Mouse (Mus musculus) stomach, embryonic 15.5 days (tissue): ENCODE results near the gene Vmn1r118. TPM values are rescaled to one million over a fixed set of nuclear protein-coding genes. Genes with fewer than 3 reads are reported as not detected.
"Not testable (repeated sequence)": the region's sequence is repeated elsewhere in the genome, so short reads cannot be mapped to it uniquely, and the experiment has no call there.

Experiments
- ATAC-seq: fragments of 200-750 bp; cut with Nextera tagmentation; 2 replicates; pipeline ENCODE4 v1.8.0; 2017; ENCODE audit warnings: low read depth, moderate number of reproducible peaks, moderate TSS enrichment; ENCODE audit not compliant: insufficient read depth, low FRiP score
- H3K27ac ChIP-seq: fragments of 300-500 bp; sonication (generic); 2 replicates; pipeline ENCODE4 v1.5.1; 2015; ENCODE audit warnings: mild to moderate bottlenecking, inconsistent platforms
- H3K27me3 ChIP-seq: fragments of 300-500 bp; sonication (generic); replicated peaks from 2 replicates; pipeline ENCODE4 v1.6.1; 2015; ENCODE audit warnings: inconsistent platforms
- H3K36me3 ChIP-seq: fragments of 300-500 bp; sonication (generic); 2 replicates; pipeline ENCODE4 v1.6.1; 2015; ENCODE audit warnings: inconsistent platforms
- H3K4me1 ChIP-seq: fragments of 300-500 bp; sonication (generic); 2 replicates; pipeline ENCODE4 v1.6.1; 2015; ENCODE audit warnings: inconsistent platforms
- H3K4me2 ChIP-seq: fragments of 300-500 bp; sonication (generic); 2 replicates; pipeline ENCODE4 v1.6.1; 2015; ENCODE audit warnings: mild to moderate bottlenecking, inconsistent platforms
- H3K4me3 ChIP-seq: fragments of 300-500 bp; sonication (generic); replicated peaks from 2 replicates; pipeline ENCODE4 v1.5.1; 2015; ENCODE audit warnings: inconsistent platforms
- H3K9ac ChIP-seq: fragments of 300-500 bp; sonication (generic); 2 replicates; pipeline ENCODE4 v1.6.1; 2015; ENCODE audit warnings: inconsistent platforms
- H3K9me3 ChIP-seq: fragments of 300-500 bp; sonication (generic); 2 replicates; pipeline ENCODE4 v1.6.1; 2016; ENCODE audit warnings: inconsistent platforms
- WGBS: fragments of 180-500 bp; shearing (Covaris S2); methylation state at CpG from one replicate; pipeline ENCODE4 v1.1.7; 2015; 5-methylcytosine and 5-hydroxymethylcytosine counted together
- polyA plus RNA-seq: library from polyadenylated mRNA; unstranded; fragments of >200 nt; fragmentation: Nextera tagmentation; extraction: Ambion mirVana; gene quantifications from 2 replicates; pipeline ENCODE4 v1.2.1, GENCODE M21; 2015

The Vmn1r118 gene
- polyA plus RNA-seq: not detected in 2 replicates

DNA sequence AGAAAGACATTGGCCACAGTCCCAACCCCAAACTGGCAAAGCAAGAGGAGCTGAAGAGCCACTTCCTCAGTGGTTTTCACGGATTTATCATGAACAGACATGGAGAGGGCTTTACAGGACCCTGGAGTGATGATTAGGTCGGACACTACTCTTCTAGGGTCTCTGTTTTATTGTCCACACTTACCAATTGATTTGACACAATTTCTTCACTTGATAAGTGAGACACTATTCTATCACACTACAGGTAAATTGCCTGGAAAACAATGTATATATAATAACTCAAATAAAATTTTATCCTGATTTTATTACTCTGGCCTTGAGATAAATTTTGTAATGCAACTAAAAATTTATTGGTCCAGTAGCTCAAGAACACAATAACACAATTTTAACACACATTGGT, at the start of gene Vmn1r118:
Vmn1r118 (minus strand) TSS at position 101 of the 400 bp plus-strand sequence.
- not testable (repeated sequence) for H3K27ac ChIP-seq, H3K4me3 ChIP-seq, H3K9ac ChIP-seq, ATAC-seq, H3K27me3 ChIP-seq, H3K36me3 ChIP-seq, H3K4me2 ChIP-seq, H3K9me3 ChIP-seq, H3K4me1 ChIP-seq
- WGBS: no CpG with 5 or more reads among the region's 2 CpGs

DNA sequence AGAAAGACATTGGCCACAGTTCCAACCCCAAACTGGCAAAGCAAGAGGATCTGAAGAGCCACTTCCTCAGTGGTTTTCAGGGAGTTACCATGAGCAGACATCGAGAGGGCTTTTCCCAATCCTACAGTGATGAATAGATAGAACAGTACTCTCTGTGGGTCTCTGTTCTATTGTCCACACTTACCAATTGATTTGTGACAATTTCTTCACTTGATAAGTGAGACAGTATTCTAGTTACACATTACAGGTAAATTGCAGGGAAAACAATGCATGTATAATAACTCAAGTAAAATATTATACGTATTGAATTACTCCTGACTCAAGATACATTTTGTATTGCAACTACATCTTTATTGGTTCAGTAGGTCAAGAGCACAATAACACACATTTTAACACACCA, 28.1 kb downstream of the Vmn1r118 start, which contains the start of gene Vmn1r117:
Vmn1r117 (minus strand) TSS at position 101 of the 400 bp plus-strand sequence.
- WGBS: no CpG with 5 or more reads among the region's 2 CpGs
- not testable (repeated sequence) for H3K27me3 ChIP-seq, H3K9ac ChIP-seq, H3K27ac ChIP-seq, H3K4me3 ChIP-seq, H3K4me2 ChIP-seq, ATAC-seq, H3K36me3 ChIP-seq, H3K4me1 ChIP-seq, H3K9me3 ChIP-seq

GRCm38 (mm10) chr7:20871956-20872355, 40.2 kb downstream of the Vmn1r118 start, which contains the start of gene Vmn1r116:
Gene Vmn1r116 (plus strand): TSS chr7:20872256.
- H3K9ac ChIP-seq, ATAC-seq, H3K4me2 ChIP-seq, H3K27ac ChIP-seq, H3K4me1 ChIP-seq, H3K36me3 ChIP-seq, H3K4me3 ChIP-seq, H3K27me3 ChIP-seq, H3K9me3 ChIP-seq: not testable (repeated sequence)
- 54% methylated on average over 3 of the region's 3 CpGs for WGBS

Other genes starting within 250 kb of the Vmn1r118 start
- not detected in 2 replicates for gene Vmn1r107, start 243.4 kb downstream of the Vmn1r118 start, polyA plus RNA-seq
- gene Vmn1r111, start 209.1 kb downstream of the Vmn1r118 start, polyA plus RNA-seq: not detected in 2 replicates
- not detected in 2 replicates for gene Gm10668, start 181.7 kb downstream of the Vmn1r118 start, polyA plus RNA-seq
- gene Vmn1r112, start 141.2 kb downstream of the Vmn1r118 start, polyA plus RNA-seq: not detected in 2 replicates
- gene Vmn1r113, start 125.1 kb downstream of the Vmn1r118 start, polyA plus RNA-seq: not detected in 2 replicates
- not detected in 2 replicates for gene Vmn1r114, start 100.2 kb downstream of the Vmn1r118 start, polyA plus RNA-seq
- not detected in 2 replicates for gene Vmn1r115, start 67.4 kb downstream of the Vmn1r118 start, polyA plus RNA-seq
- gene Vmn1r116, start 40.1 kb downstream of the Vmn1r118 start, polyA plus RNA-seq: not detected in 2 replicates
- gene Vmn1r117, start 28.2 kb downstream of the Vmn1r118 start, polyA plus RNA-seq: not detected in 2 replicates
- not detected in 2 replicates for gene Vmn1r119, start 100.1 kb upstream of the Vmn1r118 start, polyA plus RNA-seq
- not detected in 2 replicates for gene Vmn1r120, start 141.4 kb upstream of the Vmn1r118 start, polyA plus RNA-seq
- gene Vmn1r121, start 186.2 kb upstream of the Vmn1r118 start, polyA plus RNA-seq: not detected in 2 replicates
- gene Vmn1r122, start 221.8 kb upstream of the Vmn1r118 start, polyA plus RNA-seq: not detected in 2 replicates
- not detected in 2 replicates for gene Vmn1r123, start 249.8 kb upstream of the Vmn1r118 start, polyA plus RNA-seq